Mouse (Mus musculus) forebrain, embryonic 15.5 days (tissue): Measurements from ENCODE around the gene Paf1. TPM values are rescaled to one million over a fixed set of nuclear protein-coding genes. Genes with fewer than 3 reads are reported as not detected.

Experiments used
- ATAC-seq: fragments of 200-750 bp; cut with Nextera tagmentation; replicated peaks from 2 replicates; pipeline ENCODE4 v1.8.0; 2017; ENCODE audit warnings: mild to moderate bottlenecking, moderate TSS enrichment, moderate library complexity
- H3K27ac ChIP-seq: fragments of 300-500 bp; sonication (generic); replicated peaks from 2 replicates; pipeline ENCODE4 v1.5.1; 2015; ENCODE audit warnings: mild to moderate bottlenecking, inconsistent platforms
- H3K27me3 ChIP-seq: fragments of 300-500 bp; sonication (generic); 2 replicates; pipeline ENCODE4 v1.6.1; 2015; ENCODE audit warnings: inconsistent platforms
- H3K36me3 ChIP-seq: fragments of 300-500 bp; sonication (generic); 2 replicates; pipeline ENCODE4 v1.6.1; 2015; ENCODE audit warnings: mild to moderate bottlenecking, inconsistent platforms
- H3K4me1 ChIP-seq: fragments of 300-500 bp; sonication (generic); 2 replicates; pipeline ENCODE4 v1.6.1; 2015; ENCODE audit warnings: inconsistent platforms
- H3K4me2 ChIP-seq: fragments of 300-500 bp; sonication (generic); replicated peaks from 2 replicates; pipeline ENCODE4 v1.6.1; 2015; ENCODE audit warnings: mild to moderate bottlenecking, inconsistent platforms
- H3K4me3 ChIP-seq: fragments of 300-500 bp; sonication (generic); 2 replicates; pipeline ENCODE4 v1.5.1; 2015; ENCODE audit warnings: mild to moderate bottlenecking, inconsistent platforms
- H3K9ac ChIP-seq: fragments of 300-500 bp; sonication (generic); replicated peaks from 2 replicates; pipeline ENCODE4 v1.6.1; 2015; ENCODE audit warnings: mild to moderate bottlenecking, inconsistent platforms
- H3K9me3 ChIP-seq: fragments of 300-500 bp; sonication (generic); 2 replicates; pipeline ENCODE4 v1.6.1; 2016; ENCODE audit warnings: inconsistent platforms
- WGBS: fragments of 180-500 bp; shearing (Covaris S2); methylation state at CpG from one replicate; pipeline ENCODE4 v1.1.7; 2015; ENCODE audit warnings: mixed read lengths; 5-methylcytosine and 5-hydroxymethylcytosine counted together
- polyA plus RNA-seq: library from polyadenylated mRNA; unstranded; fragments of >200 nt; fragmentation: Nextera tagmentation; extraction: Ambion mirVana; gene quantifications from 2 replicates; pipeline ENCODE4 v1.2.1, GENCODE M21; 2015

Gene Paf1
- polyA plus RNA-seq, 1 experiment from 2014 or later: 106 TPM

- 1% methylated on average over 9 of the region's 9 CpGs for WGBS
- no peaks in the 10 kb centered on the region for H3K9me3 ChIP-seq
- H3K9ac ChIP-seq: 0 out of 2 replicates have a peak overlapping the region, but pooled peaks have one; percentile 74
- peak overlapping the region; percentile 90 for H3K27ac ChIP-seq
- ATAC-seq: peak; percentile 21; the same call in 1 of the 2 replicates
- H3K36me3 ChIP-seq: peaks cover 11% of the 10 kb centered on the region; the same call in 1 of the 2 replicates
- peak overlapping the region; percentile 79 for H3K4me2 ChIP-seq
- H3K4me1 ChIP-seq: peaks cover 60% of the 10 kb centered on the region
- peak overlapping the region; percentile 80 for H3K4me3 ChIP-seq
- no peaks in the 10 kb centered on the region for H3K27me3 ChIP-seq
These were observed 19.6 kb upstream of the Paf1 start for GRCm38 (mm10) chr7:28373131-28373581.

GRCm38 (mm10) chr7:28373891-28374495 lies 18.8 kb upstream of the Paf1 start:
- no peak for ATAC-seq
- Histone ChIP-seq H3K4me2 (no peak overlapping the region), H3K9me3 (no peaks in the 10 kb centered on the region), H3K27ac (peak overlapping the region; percentile 90), H3K4me1 (peaks cover 66% of the 10 kb centered on the region), H3K4me3 (no peak overlapping the region), H3K36me3 (peaks cover 3% of the 10 kb centered on the region; the same call in 1 of the 2 replicates), H3K27me3 (no peaks in the 10 kb centered on the region), H3K9ac (no peak overlapping the region)
- 86% methylated on average over 7 of the region's 7 CpGs for WGBS

- no peak overlapping the region for H3K9ac ChIP-seq
- no peaks in the 10 kb centered on the region for H3K36me3 ChIP-seq
- H3K4me2 ChIP-seq: no peak overlapping the region
- 78% methylated on average over 10 of the region's 10 CpGs for WGBS
- no peak for ATAC-seq
- H3K27me3 ChIP-seq: no peaks in the 10 kb centered on the region
- H3K4me3 ChIP-seq: no peak overlapping the region
- H3K9me3 ChIP-seq: no peaks in the 10 kb centered on the region
- H3K27ac ChIP-seq: peak overlapping the region; percentile 95; the same call in 1 of the 2 replicates
- H3K4me1 ChIP-seq: peaks cover 67% of the 10 kb centered on the region
These were observed 18.1 kb upstream of the Paf1 start for GRCm38 (mm10) chr7:28374647-28375046.

GRCm38 (mm10) chr7:28375176-28375921 lies 17.4 kb upstream of the Paf1 start:
- peak overlapping the region; percentile 57 for H3K4me2 ChIP-seq
- H3K36me3 ChIP-seq: no peaks in the 10 kb centered on the region
- peak overlapping the region; percentile 51 for H3K9ac ChIP-seq
- H3K27me3 ChIP-seq: no peaks in the 10 kb centered on the region
- peak overlapping the region; percentile 95 for H3K27ac ChIP-seq
- WGBS: 1% methylated on average over 35 of the region's 36 CpGs
- ATAC-seq: peak; percentile 38
- H3K9me3 ChIP-seq: no peaks in the 10 kb centered on the region
- H3K4me1 ChIP-seq: peaks cover 60% of the 10 kb centered on the region
- peak overlapping the region; percentile 43 for H3K4me3 ChIP-seq

- ATAC-seq: no peak
- Histone ChIP-seq H3K4me2 (peak overlapping the region; percentile 57), H3K9me3 (no peaks in the 10 kb centered on the region), H3K27me3 (no peaks in the 10 kb centered on the region), H3K36me3 (no peaks in the 10 kb centered on the region), H3K27ac (peak overlapping the region; percentile 95), H3K4me3 (peak overlapping the region; percentile 43), H3K9ac (peak overlapping the region; percentile 51), H3K4me1 (peaks cover 57% of the 10 kb centered on the region)
- 9% methylated on average over 30 of the region's 30 CpGs for WGBS
These were observed 16.6 kb upstream of the Paf1 start for GRCm38 (mm10) chr7:28376011-28376771.

GRCm38 (mm10) chr7:28377190-28378065 lies 15.3 kb upstream of the Paf1 start:
- Histone ChIP-seq H3K4me3 (peak overlapping the region; percentile 60), H3K9ac (no peak overlapping the region; the same call in 1 of the 2 replicates), H3K4me2 (peak overlapping the region; percentile 90), H3K27ac (no peak overlapping the region), H3K36me3 (no peaks in the 10 kb centered on the region), H3K27me3 (no peaks in the 10 kb centered on the region), H3K9me3 (no peaks in the 10 kb centered on the region), H3K4me1 (peaks cover 66% of the 10 kb centered on the region)
- no peak for ATAC-seq
- 81% methylated on average over 18 of the region's 18 CpGs for WGBS

GRCm38 (mm10) chr7:28378066-28378690 lies 14.6 kb upstream of the Paf1 start:
- no peaks in the 10 kb centered on the region for H3K9me3 ChIP-seq
- peak overlapping the region; percentile 76 for H3K9ac ChIP-seq
- WGBS: 57% methylated on average over 32 of the region's 32 CpGs
- no peak overlapping the region for H3K27ac ChIP-seq
- peak overlapping the region; percentile 90 for H3K4me2 ChIP-seq
- H3K4me3 ChIP-seq: peak overlapping the region; percentile 60
- H3K4me1 ChIP-seq: peaks cover 65% of the 10 kb centered on the region
- no peak for ATAC-seq
- no peaks in the 10 kb centered on the region for H3K36me3 ChIP-seq
- no peaks in the 10 kb centered on the region for H3K27me3 ChIP-seq

GRCm38 (mm10) chr7:28378769-28379651 lies 13.7 kb upstream of the Paf1 start:
- H3K4me1 ChIP-seq: peaks cover 61% of the 10 kb centered on the region
- ATAC-seq: peak; percentile 53
- WGBS: under 1% methylated on average over 53 of the region's 53 CpGs

GRCm38 (mm10) chr7:28380237-28381016 lies 12.3 kb upstream of the Paf1 start, which contains the start of gene Zfp36:
Zfp36 (minus strand) TSS chr7:28380253.
- Histone ChIP-seq H3K4me3 (peak within 1 kb of the TSS; percentile 60), H3K27me3 (no peaks in the 10 kb centered on the region), H3K27ac (peak within 1 kb of the TSS; percentile 78), H3K4me1 (peaks cover 57% of the 10 kb centered on the region), H3K4me2 (peak within 1 kb of the TSS; percentile 90), H3K9ac (peak within 1 kb of the TSS; percentile 76), H3K9me3 (no peaks in the 10 kb centered on the region), H3K36me3 (peaks cover 3% of the 10 kb centered on the region; the same call in 1 of the 2 replicates)
- 55% methylated on average over 17 of the region's 17 CpGs for WGBS
- ATAC-seq: no peak

More at GRCm38 (mm10) chr7:28378769-28379651, 13.7 kb upstream of the Paf1 start:
- H3K9ac ChIP-seq: peak overlapping the region; percentile 76
- no peaks in the 10 kb centered on the region for H3K36me3 ChIP-seq
- H3K27me3 ChIP-seq: no peaks in the 10 kb centered on the region
- H3K27ac ChIP-seq: peak overlapping the region; percentile 78
- no peaks in the 10 kb centered on the region for H3K9me3 ChIP-seq
- peak overlapping the region; percentile 90 for H3K4me2 ChIP-seq
- H3K4me3 ChIP-seq: peak overlapping the region; percentile 60
